Mouse (Mus musculus): Measurements from ENCODE around the gene Minpp1.

The Minpp1 gene

GRCm38 (mm10) chr19:32529252-32529942 lies 43.8 kb downstream of the Minpp1 start:
- DNase-seq: no peak

GRCm38 (mm10) chr19:32530296-32530695 lies 44.7 kb downstream of the Minpp1 start:
- DNase-seq: no peak

GRCm38 (mm10) chr19:32532331-32532730 lies 46.8 kb downstream of the Minpp1 start:
- no peak for DNase-seq

- no peak for DNase-seq
These were observed 47.4 kb downstream of the Minpp1 start for GRCm38 (mm10) chr19:32532737-32533505.

GRCm38 (mm10) chr19:32534887-32535286 lies 49.3 kb downstream of the Minpp1 start:
- DNase-seq: no peak

GRCm38 (mm10) chr19:32542784-32543490 lies 57.4 kb downstream of the Minpp1 start:
- no peak for DNase-seq

GRCm38 (mm10) chr19:32547396-32547795 lies 61.8 kb downstream of the Minpp1 start:
- DNase-seq: no peak

- DNase-seq: no peak
These were observed 62.6 kb downstream of the Minpp1 start for GRCm38 (mm10) chr19:32548202-32548601.

GRCm38 (mm10) chr19:32550446-32550845 lies 64.9 kb downstream of the Minpp1 start:
- no peak for DNase-seq

- DNase-seq: no peak
These were observed 65.9 kb downstream of the Minpp1 start for GRCm38 (mm10) chr19:32551442-32551841.

- DNase-seq: no peak
These were observed 66.5 kb downstream of the Minpp1 start for GRCm38 (mm10) chr19:32552106-32552505.

GRCm38 (mm10) chr19:32553310-32553709 lies 67.7 kb downstream of the Minpp1 start:
- DNase-seq: no peak

GRCm38 (mm10) chr19:32555257-32555656 lies 69.7 kb downstream of the Minpp1 start:
- no peak for DNase-seq

Data from B cell, adult 2 months (primary cell).